Mouse (Mus musculus) right cerebral cortex, postnatal 10 days (tissue): Measurements from ENCODE around the gene Sag.

ENCODE experiments used
- DNase-seq, 2 experiments: peaks; one replicate each; pipeline ENCODE4 v3.0.0; 2021; ENCODE audit warnings: low spot score in 2 of 2

The Sag gene

GRCm38 (mm10) chr1:87893414-87893813 lies 89.9 kb downstream of the Sag start:
- DNase-seq: no peak
